Mouse (Mus musculus) adrenal gland, postnatal 25 days (tissue): ENCODE data around the gene Zfp143. TPM values are rescaled to one million over a fixed set of nuclear protein-coding genes. Genes with fewer than 3 reads are reported as not detected.

Experiments used
- DNase-seq: peaks from one replicate; pipeline ENCODE4 v3.0.0; 2021; ENCODE audit warnings: mixed read lengths
- total RNA-seq: library from RNA; stranded (reverse); gene quantifications from 2 replicates; pipeline ENCODE4 v1.2.3, GENCODE M21; 2021

Zfp143 gene
- total RNA-seq, 1 experiment from 2014 or later = 14.2 TPM

- no peak for DNase-seq
Measured at GRCm38 (mm10) chr7:110138538-110138937, 77.5 kb downstream of the Zfp143 start.

GRCm38 (mm10) chr7:110143863-110144262 lies 82.8 kb downstream of the Zfp143 start:
- no peak for DNase-seq

Other genes starting within 250 kb of the Zfp143 start
- gene Scube2, start 195.5 kb upstream of the Zfp143 start, total RNA-seq = 0.52 and 1.3 TPM in 2 replicates
- gene Dennd5a, start 100.7 kb upstream of the Zfp143 start, total RNA-seq = 143 and 171 TPM in 2 replicates
- 54.0 and 56.7 TPM in 2 replicates for gene Tmem41b, start 74.3 kb upstream of the Zfp143 start, total RNA-seq
- 84.8 and 104 TPM in 2 replicates for gene Ipo7, start 42.9 kb upstream of the Zfp143 start, total RNA-seq
- 14.5 and 17.0 TPM in 2 replicates for gene Wee1, start 60.8 kb downstream of the Zfp143 start, total RNA-seq
- 16.2 and 26.7 TPM in 2 replicates for gene Swap70, start 160.5 kb downstream of the Zfp143 start, total RNA-seq